ENCODE assay signal across 8 mouse cellular contexts in genomic region chr8:81349452-81349851, GRCm38 (mm10). TPM values are rescaled to one million over a fixed set of nuclear protein-coding genes. Genes with fewer than 3 reads are reported as not detected.
DNase-seq lines count a peak whose midpoint lies in the region; ATAC-seq and TF ChIP-seq lines count a peak whose summit lies in the region.

No protein-coding gene starts in this region.

- H3K4me3 ChIP-seq in G1E (ENCODE audit: low read depth, low read length): no peak overlapping the region

- peak; percentile 55 for TF ChIP-seq CTCF in G1E (IDR thresholded peaks at IDR 0.05; ENCODE audit: low read depth, low read length)

- H3K36me3 ChIP-seq in G1E (replicated peaks): no peaks in the 10 kb centered on the region

- peak; percentile 27 to 31 for DNase-seq in adrenal gland, adult 18-20 months (ENCODE audit: low spot score in 2 of 2)
- no peak for DNase-seq in adrenal gland, adult 8-10 months
- peak; percentile 21 for DNase-seq in layer of hippocampus, adult 11-12 months (ENCODE audit: low spot score)
- DNase-seq in layer of hippocampus, adult 9-10 months (ENCODE audit: low spot score): no peak
- DNase-seq in G1E (ENCODE audit: low spot score): no peak
- peak; percentile 31 to 43 for DNase-seq in cerebellum, postnatal 36 days
- DNase-seq in kidney, postnatal 36 days: peak; percentile 13 to 62
- peak; percentile 56 for DNase-seq in retina, postnatal 1 day

- H3K4me1 ChIP-seq in G1E (ENCODE audit: insufficient read depth, low read depth, low read length): no peaks in the 10 kb centered on the region

- 0 out of 2 replicates have a peak, but pooled peaks cover 3% of the 10 kb centered on the region for H3K27me3 ChIP-seq in G1E (ENCODE audit: insufficient read depth, low read length)

- no peak for ATAC-seq in G1E (ENCODE audit: extremely low read depth, insufficient number of reproducible peaks, low FRiP score, poor library complexity, severe bottlenecking)

- H3K9me3 ChIP-seq in G1E (replicated peaks): no peaks in the 10 kb centered on the region

RNA-seq across cellular contexts. Expression of gene Inpp4b, which starts 7.1 kb away (rescaled TPM):
- 1 to 10 TPM; 4.6 to 9.2 TPM for total RNA-seq in adrenal gland, adult 18-20 months (2021)
- total RNA-seq in adrenal gland, adult 8-10 months (2022): 10 to 100 TPM in 2 of 4 experiments, 1 to 10 TPM in 2; 5.6 to 11.1 (median 9.3) TPM
- total RNA-seq in G1E (2014; fragmentation: Nextera tagmentation): 36.8 and 46.2 TPM in 2 replicates
- total RNA-seq in G1E (2017): 35.6 and 36.8 TPM in 2 replicates
- 0.45 and 0.59 TPM in 2 replicates for polyA plus RNA-seq in G1E (2012)

Comparison
In these comparisons a context has a peak if more than half of its experiments do, and no peak if none do; other contexts are left out.
1. DNase-seq: peak in adrenal gland, adult 18-20 months (2 of 2), layer of hippocampus, adult 11-12 months (single experiment), cerebellum, postnatal 36 days (2 of 2), kidney, postnatal 36 days (2 of 2) and retina, postnatal 1 day (single experiment); none in adrenal gland, adult 8-10 months (single experiment), layer of hippocampus, adult 9-10 months (single experiment) and G1E (single experiment).